Mouse (Mus musculus) G1E (cell line): Measurements from ENCODE around the gene Plekhh2.

Experiments used
- CTCF ChIP-seq: IDR thresholded peaks from 2 replicates; pipeline ENCODE4 v1.5.1; 2012; ENCODE audit warnings: low read depth, low read length, inconsistent platforms, mixed read lengths
- POLR2AphosphoS5 ChIP-seq: IDR thresholded peaks from 2 replicates; pipeline ENCODE4 v1.6.1; 2012; ENCODE audit warnings: low read depth, low read length, inconsistent platforms; ENCODE audit not compliant: insufficient replicate concordance
- TAL1 ChIP-seq: conservative IDR thresholded peaks from 2 replicates; pipeline ENCODE4 v1.6.1; 2012; ENCODE audit warnings: low read depth, low read length, inconsistent platforms, mixed read lengths

DNA sequence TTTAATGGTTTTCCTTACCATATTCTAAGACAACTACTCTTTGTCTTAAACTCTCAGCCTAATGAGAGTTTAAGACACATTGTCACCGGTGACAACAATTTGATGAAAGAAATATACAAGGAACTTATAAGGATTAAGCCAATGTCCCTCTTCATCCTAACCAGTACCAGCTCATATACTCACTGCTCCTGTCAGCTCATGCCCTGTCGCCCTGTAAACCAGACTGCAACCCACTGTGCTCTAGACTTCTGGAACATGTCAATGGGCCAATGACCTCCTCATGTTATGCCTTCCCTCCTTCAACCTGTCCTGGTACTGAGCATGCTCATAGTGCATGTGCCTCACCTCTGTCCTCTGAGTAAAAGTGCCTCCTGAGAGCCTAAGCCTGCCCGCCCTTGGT lies 156.2 kb downstream of the Plekhh2 start:
- TF ChIP-seq CTCF, result no peak
- TF ChIP-seq POLR2AphosphoS5, result no peak
- no peak for TF ChIP-seq TAL1
